Mouse (Mus musculus) CH12.LX (cell line): ENCODE data around the gene Rps29. TPM values are rescaled to one million over a fixed set of nuclear protein-coding genes. Genes with fewer than 3 reads are reported as not detected.

ENCODE experiments used
- DNase-seq: peaks from one replicate; pipeline ENCODE4 v3.0.0-alpha.2; 2013; ENCODE audit errors: extremely low read depth
- H3K27ac ChIP-seq: 2 replicates; pipeline ENCODE4 v1.5.1; 2012; ENCODE audit warnings: low read depth, mild to moderate bottlenecking, control low read depth, moderate library complexity; ENCODE audit not compliant: insufficient read depth
- H3K27me3 ChIP-seq: replicated peaks from 2 replicates; pipeline ENCODE3; 2012; ENCODE audit warnings: inconsistent platforms
- H3K36me3 ChIP-seq, 2 experiments: replicated peaks in 1 of 2; 2 replicates each; pipeline versions ENCODE3 to v1.6.1; 2012; ENCODE audit warnings: inconsistent platforms in 1 of 2, low read length in 1 of 2, mild to moderate bottlenecking in 1 of 2, mixed read lengths in 1 of 2, moderate library complexity in 1 of 2; ENCODE audit not compliant: control insufficient read depth in 1 of 2, insufficient read depth in 1 of 2
- H3K4me1 ChIP-seq, 2 experiments: 2 replicates each; pipeline ENCODE4 v1.6.1; 2012; ENCODE audit warnings: inconsistent platforms in 1 of 2, moderate library complexity in 1 of 2; ENCODE audit not compliant: insufficient read depth in 2 of 2, control insufficient read depth in 1 of 2
- H3K4me2 ChIP-seq: 2 replicates; pipeline ENCODE4 v1.6.1; 2012; ENCODE audit warnings: low read depth, mild to moderate bottlenecking, control low read depth; ENCODE audit not compliant: poor library complexity, insufficient read depth, severe bottlenecking
- H3K4me3 ChIP-seq, 3 experiments: fragments of 150-350 bp in 1 of 3; sonication (generic) in 1 of 3; replicated peaks in 1 of 3; 2 replicates each; pipeline versions ENCODE3 to v1.5.1; 2011 to 2012; ENCODE audit warnings: low read depth in 2 of 3, low read length in 2 of 3, mild to moderate bottlenecking in 2 of 3, moderate library complexity in 2 of 3, control low read depth in 1 of 3, improper control_type of control experiment in 1 of 3, inconsistent platforms in 1 of 3, mixed read lengths in 1 of 3; ENCODE audit not compliant: poor library complexity in 1 of 3
- H3K79me2 ChIP-seq: replicated peaks from 2 replicates; pipeline ENCODE4 v1.6.1; 2012; ENCODE audit warnings: mild to moderate bottlenecking, moderate library complexity; ENCODE audit not compliant: control insufficient read depth, poor library complexity, insufficient read depth, severe bottlenecking; ENCODE audit errors: extremely low read depth
- H3K9ac ChIP-seq: 2 replicates; pipeline ENCODE4 v1.6.1; 2012; ENCODE audit warnings: low read depth, mild to moderate bottlenecking, control low read depth, moderate library complexity; ENCODE audit not compliant: insufficient read depth
- H3K9me3 ChIP-seq: replicated peaks from 2 replicates; pipeline ENCODE3; 2012; ENCODE audit warnings: low read length, inconsistent platforms, mixed read lengths
- BHLHE40 ChIP-seq: IDR thresholded peaks from 2 replicates; pipeline ENCODE4 v1.6.1; 2011; ENCODE audit warnings: mild to moderate bottlenecking, low read depth, low read length, improper control_type of control experiment
- CHD1 ChIP-seq: IDR thresholded peaks from 2 replicates; pipeline ENCODE4 v1.6.1; 2012; ENCODE audit warnings: low read depth, low read length, improper control_type of control experiment, inconsistent platforms
- CHD2 ChIP-seq: IDR thresholded peaks from 2 replicates; pipeline ENCODE4 v1.6.1; 2011; ENCODE audit warnings: low read length, improper control_type of control experiment
- CTCF ChIP-seq, 2 experiments: IDR thresholded peaks in 1 of 2; conservative IDR thresholded peaks in 1 of 2; 2 replicates each; pipeline ENCODE4 v1.5.1; 2011 to 2012; ENCODE audit warnings: low read depth in 2 of 2, low read length in 2 of 2, improper control_type of control experiment in 1 of 2, inconsistent platforms in 1 of 2, mild to moderate bottlenecking in 1 of 2, moderate library complexity in 1 of 2
- ELF1 ChIP-seq: IDR thresholded peaks from 2 replicates; pipeline ENCODE4 v1.6.1; 2014; ENCODE audit warnings: low read depth, mild to moderate bottlenecking, inconsistent platforms, low read length, improper control_type of control experiment
- EP300 ChIP-seq: IDR thresholded peaks from 2 replicates; pipeline ENCODE4 v1.6.1; 2011; ENCODE audit warnings: low read length, improper control_type of control experiment
- GABPA ChIP-seq: IDR thresholded peaks from 2 replicates; pipeline ENCODE4 v1.6.1; 2012; ENCODE audit warnings: low read depth, low read length, improper control_type of control experiment, inconsistent platforms; ENCODE audit not compliant: insufficient replicate concordance
- JUND ChIP-seq: conservative IDR thresholded peaks from 2 replicates; pipeline ENCODE4 v1.6.1; 2011; ENCODE audit warnings: low read depth, low read length, improper control_type of control experiment
- KAT2A ChIP-seq: IDR thresholded peaks from 2 replicates; pipeline ENCODE4 v1.6.1; 2012; ENCODE audit warnings: low read length, improper control_type of control experiment, inconsistent platforms; ENCODE audit not compliant: insufficient replicate concordance
- MAX ChIP-seq: IDR thresholded peaks from 2 replicates; pipeline ENCODE4 v1.6.1; 2011; ENCODE audit warnings: low read length, improper control_type of control experiment
- MYC ChIP-seq: IDR thresholded peaks from 2 replicates; pipeline ENCODE4 v1.6.1; 2011; ENCODE audit warnings: low read depth, mild to moderate bottlenecking, improper control_type of control experiment, low read length
- NELFE ChIP-seq: IDR thresholded peaks from 2 replicates; pipeline ENCODE4 v1.6.1; 2011; ENCODE audit warnings: low read depth, low read length, improper control_type of control experiment
- NRF1 ChIP-seq: IDR thresholded peaks from 2 replicates; pipeline ENCODE4 v1.6.1; 2014; ENCODE audit warnings: low read depth, mild to moderate bottlenecking, inconsistent platforms, low read length, improper control_type of control experiment, moderate library complexity
- PAX5 ChIP-seq: IDR thresholded peaks from 2 replicates; pipeline ENCODE4 v1.6.1; 2012; ENCODE audit warnings: low read length, inconsistent platforms, mixed read lengths
- RAD21 ChIP-seq: IDR thresholded peaks from 2 replicates; pipeline ENCODE4 v1.6.1; 2011; ENCODE audit warnings: low read depth, mild to moderate bottlenecking, low read length, improper control_type of control experiment, moderate library complexity
- SIN3A ChIP-seq: IDR thresholded peaks from 2 replicates; pipeline ENCODE4 v1.6.1; 2012; ENCODE audit warnings: low read length, improper control_type of control experiment, inconsistent platforms
- TBP ChIP-seq: conservative IDR thresholded peaks from 2 replicates; pipeline ENCODE4 v1.6.1; 2011; ENCODE audit warnings: low read depth, low read length, improper control_type of control experiment
- USF2 ChIP-seq: conservative IDR thresholded peaks from 2 replicates; pipeline ENCODE4 v1.6.1; 2011; ENCODE audit warnings: low read depth, low read length, improper control_type of control experiment
- ZKSCAN1 ChIP-seq: IDR thresholded peaks from 2 replicates; pipeline ENCODE4 v1.6.1; 2012; ENCODE audit warnings: low read depth, inconsistent platforms, low read length, improper control_type of control experiment, borderline replicate concordance
- ZMIZ1 ChIP-seq: IDR thresholded peaks from 2 replicates; pipeline ENCODE4 v1.6.1; 2012; ENCODE audit warnings: low read depth, mild to moderate bottlenecking, inconsistent platforms, low read length, improper control_type of control experiment
- ZNF384 ChIP-seq: IDR thresholded peaks from 2 replicates; pipeline ENCODE4 v1.6.1; 2012; ENCODE audit warnings: low read depth, low read length, improper control_type of control experiment, inconsistent platforms
- dilution Hi-C: fragments of 300-500 bp; cut with MboI; formaldehyde crosslinking; loops from 2 replicates; pipeline ENCODE4 v1.14.3; 2020; ENCODE audit warnings: low sequenced_read_pairs; ENCODE audit not compliant: extremely low pct_unique_long_range_greater_than_20kb, extremely low pct_ligation_motif_present
- in situ Hi-C: fragments of 300-500 bp; cut with MboI; formaldehyde crosslinking; loops from 3 replicates; pipeline ENCODE4 v1.14.3; 2019; ENCODE audit warnings: low sequenced_read_pairs, low pct_ligation_motif_present, low pct_unique_long_range_greater_than_20kb, mixed read lengths
- polyA plus RNA-seq: library from polyadenylated mRNA; unstranded; fragments of >175 nt; gene quantifications from 2 replicates; pipeline ENCODE4 v1.2.1, GENCODE M21; 2012; ENCODE audit warnings: low read depth; ENCODE audit not compliant: insufficient read length
- total RNA-seq, 2 experiments: library from RNA; depleted of rRNA; stranded (reverse); fragments of 300-350 nt in 1 of 2; fragments of >200 nt in 1 of 2; gene quantifications; 2 replicates each; pipeline ENCODE4 v1.2.3; 2012 to 2014

The Rps29 gene
- total and polyA plus RNA-seq, 3 experiments: 635 to 5,532 (median 1,316) TPM

DNA sequence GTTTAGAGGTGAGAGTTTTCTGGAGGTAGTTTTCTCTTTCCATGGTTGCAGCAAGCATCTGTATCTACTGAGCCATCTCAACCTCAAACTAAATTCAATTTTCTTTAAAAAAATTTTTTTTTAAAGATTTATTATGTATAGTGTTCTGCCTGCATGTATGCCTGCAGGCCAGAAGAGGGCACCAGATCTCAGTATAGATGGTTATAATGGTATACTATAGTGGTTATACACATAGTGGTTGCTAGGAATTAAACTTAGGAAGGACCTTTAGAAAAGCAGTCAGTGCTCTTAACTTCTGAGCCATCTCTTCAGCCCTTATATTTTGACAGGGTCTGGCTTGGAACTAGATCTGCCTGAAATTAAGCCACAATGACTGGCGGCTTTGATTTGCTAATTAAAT is 31.5 kb upstream of the Rps29 start:
- H3K4me3 ChIP-seq: no peak overlapping the region
- dilution Hi-C loops (no loop called here), in situ Hi-C loops (no loop called here)
- H3K27me3 ChIP-seq: no peaks in the 10 kb centered on the region
- H3K4me1 ChIP-seq: peaks cover 5 to 28% of the 10 kb centered on the region in 2 experiments; a peak in 3 of 4 replicates
- peaks cover 50% of the 10 kb centered on the region for H3K79me2 ChIP-seq
- H3K36me3 ChIP-seq: peaks cover 17 to 44% of the 10 kb centered on the region in 2 experiments
- H3K27ac ChIP-seq: no peak overlapping the region
- H3K9ac ChIP-seq: no peak overlapping the region
- DNase-seq: no peak
- no peaks in the 10 kb centered on the region for H3K9me3 ChIP-seq
- no peak for TF ChIP-seq ZMIZ1
- TF ChIP-seq RAD21: peak; percentile 18; the same call in 1 of the 2 replicates
- TF ChIP-seq MYC: no peak
- TF ChIP-seq PAX5: no peak
- no peak for TF ChIP-seq ELF1
- no peak for TF ChIP-seq CHD1
- TF ChIP-seq KAT2A: no peak
- peak in 1 of 2 experiments; percentile 54; a peak in 2 of 4 replicates for TF ChIP-seq CTCF (conservative IDR thresholded peaks at IDR 0.05 in 1 of 2, IDR thresholded peaks at IDR 0.05 in 1 of 2; ENCODE audit: low read depth in 2 of 2, low read length in 2 of 2)
- TF ChIP-seq EP300: no peak
- TF ChIP-seq ZKSCAN1: no peak
- peak; percentile 42; the same call in 1 of the 2 replicates for TF ChIP-seq ZNF384
- no peak for TF ChIP-seq SIN3A
- TF ChIP-seq GABPA: no peak
- TF ChIP-seq CHD2: no peak
- TF ChIP-seq NELFE: no peak
- TF ChIP-seq JUND: no peak
- no peak for TF ChIP-seq NRF1
- TF ChIP-seq MAX: no peak
- no peak for TF ChIP-seq USF2
- TF ChIP-seq BHLHE40: no peak
- H3K4me2 ChIP-seq: no peak overlapping the region

DNA sequence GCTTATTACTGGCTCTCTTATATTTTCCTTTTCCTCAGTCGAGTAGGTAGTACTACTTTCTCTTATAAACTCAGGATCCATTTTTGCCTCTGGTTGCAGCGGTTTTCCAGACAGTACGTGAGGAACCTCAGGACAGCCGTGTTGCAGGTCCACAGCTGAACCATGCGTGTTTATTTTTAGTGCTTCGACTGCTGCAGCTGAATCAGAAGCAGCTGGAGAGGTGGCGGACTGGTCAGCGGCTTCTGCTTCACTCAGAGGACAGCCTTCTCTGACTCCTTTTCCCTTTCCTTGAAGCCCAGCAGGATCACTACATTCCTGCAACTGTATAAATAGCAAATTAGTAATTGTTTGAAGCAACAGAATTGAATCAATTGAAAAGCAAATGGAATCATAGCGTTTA is 31.1 kb upstream of the Rps29 start:
- Histone ChIP-seq H3K27me3 (no peaks in the 10 kb centered on the region), H3K9ac (no peak overlapping the region), H3K9me3 (no peaks in the 10 kb centered on the region), H3K4me2 (no peak overlapping the region), H3K4me3 (no peak overlapping the region), H3K4me1 (peaks cover 5 to 28% of the 10 kb centered on the region in 2 experiments; a peak in 3 of 4 replicates), H3K27ac (no peak overlapping the region), H3K36me3 (peaks cover 19 to 49% of the 10 kb centered on the region in 2 experiments), H3K79me2 (peaks cover 51% of the 10 kb centered on the region)
- dilution Hi-C loops (no loop called here), in situ Hi-C loops (no loop called here)
- no peak for TF ChIP-seq TBP
- no peak for DNase-seq
